Mouse (Mus musculus) heart, postnatal 10 days (tissue): Measurements from ENCODE around the gene Alad. TPM values are rescaled to one million over a fixed set of nuclear protein-coding genes. Genes with fewer than 3 reads are reported as not detected.

Experiments used
- total RNA-seq, 2 experiments: library from RNA; stranded (reverse); gene quantifications; 2 replicates each; pipeline ENCODE4 v1.2.3; 2021

The Alad gene
- total RNA-seq, 2 experiments from 2014 or later: 61.1 to 65.2 TPM

Other genes starting within 250 kb of the Alad start
- 10 to 100 TPM; 25.5 to 25.8 TPM for gene Fkbp15, start 159.4 kb downstream of the Alad start, total RNA-seq
- gene Slc31a1, start 159.2 kb downstream of the Alad start, total RNA-seq: 10 to 100 TPM; 31.3 to 31.8 TPM
- gene Cdc26, start 111.3 kb downstream of the Alad start, total RNA-seq: 10 to 100 TPM; 47.3 to 58.5 TPM
- gene Prpf4, start 111.1 kb downstream of the Alad start, total RNA-seq: 10 to 100 TPM; 10.9 to 11.5 TPM
- gene Rnf183, start 84.7 kb downstream of the Alad start, total RNA-seq: not detected
- 1 to 10 TPM in 1 of 2 experiments, under 1 TPM in 1; 0.89 to 1.0 TPM for gene Wdr31, start 49.0 kb downstream of the Alad start, total RNA-seq
- under 1 TPM in 1 of 2 experiments, not detected in 1; 0.19 TPM for gene Bspry, start 39.9 kb downstream of the Alad start, total RNA-seq
- 1 to 10 TPM; 6.1 to 6.4 TPM for gene Hdhd3, start 16.5 kb downstream of the Alad start, total RNA-seq
- 10 to 100 TPM; 23.4 to 24.4 TPM for gene Pole3, start 5.2 kb upstream of the Alad start, total RNA-seq
- gene 4933430I17Rik, start 5.5 kb upstream of the Alad start, total RNA-seq: under 1 TPM; 0.22 to 0.34 TPM
- gene Rgs3, start 39.9 kb upstream of the Alad start, total RNA-seq: 10 to 100 TPM; 51.1 to 60.0 TPM